Mouse (Mus musculus) brain, embryonic 18.5 days (tissue): Measurements from ENCODE around the gene Mgat4d.
"Not testable (repeated sequence)": the region's sequence is repeated elsewhere in the genome, so short reads cannot be mapped to it uniquely, and the experiment has no call there.

Experiments used
- DNase-seq: peaks from one replicate; pipeline ENCODE4 v3.0.0-alpha.2; 2012; ENCODE audit warnings: low read depth, low spot score

Gene Mgat4d

DNA sequence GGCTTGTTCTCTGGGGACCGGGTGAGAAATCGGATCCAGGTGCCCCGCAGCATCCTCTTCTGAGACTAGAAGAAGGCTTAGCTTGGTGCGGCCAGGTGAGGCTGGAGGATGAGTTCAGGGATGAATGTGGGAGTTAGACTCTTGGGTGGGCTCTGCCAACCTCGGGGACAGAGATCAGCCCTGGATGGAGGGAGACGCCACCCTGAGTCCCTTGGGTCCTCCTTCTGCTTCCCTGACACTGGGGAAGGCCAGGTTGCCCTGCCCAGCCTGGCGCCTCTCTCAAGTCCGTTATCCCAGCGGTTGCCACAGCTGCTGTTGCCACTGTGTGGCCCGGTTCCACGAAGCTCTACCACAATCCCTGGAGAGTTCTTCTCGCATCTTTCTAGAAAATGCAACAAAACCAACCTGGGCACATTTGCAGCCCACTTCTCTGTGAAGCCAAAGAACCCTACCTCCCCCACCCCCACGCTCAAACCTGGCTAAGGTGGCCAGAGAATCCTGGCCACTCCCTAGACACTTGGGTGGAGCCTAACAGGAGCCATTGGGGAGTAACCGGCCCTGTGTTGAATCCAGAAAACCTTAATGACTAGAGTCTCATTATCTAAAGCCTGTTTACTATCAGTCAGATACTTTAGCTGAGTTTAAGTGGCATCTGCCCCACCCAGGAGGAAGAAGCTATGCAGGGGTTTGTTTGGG is 41.9 kb downstream of the Mgat4d start:
- no peak for DNase-seq

DNA sequence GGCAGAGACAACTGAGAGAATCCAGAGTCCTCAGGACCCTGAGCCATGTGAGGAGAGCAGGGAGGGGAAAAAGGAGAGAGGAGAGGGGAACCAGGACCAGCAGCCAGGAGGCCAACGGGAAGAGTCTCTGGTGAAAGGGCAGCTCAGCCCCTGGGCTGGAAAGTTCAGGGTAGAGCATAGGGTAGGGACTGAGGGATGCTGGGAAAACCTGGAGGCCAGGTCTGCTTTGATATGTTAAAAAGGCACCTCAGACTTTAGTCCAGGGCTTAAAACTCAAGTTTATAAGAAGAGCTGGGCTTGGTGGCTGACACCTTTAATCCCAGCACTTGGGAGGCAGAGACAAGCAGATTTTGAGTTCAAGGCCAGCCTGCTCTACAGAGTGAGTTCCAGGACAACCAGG is 44.2 kb downstream of the Mgat4d start:
- no peak for DNase-seq

DNA sequence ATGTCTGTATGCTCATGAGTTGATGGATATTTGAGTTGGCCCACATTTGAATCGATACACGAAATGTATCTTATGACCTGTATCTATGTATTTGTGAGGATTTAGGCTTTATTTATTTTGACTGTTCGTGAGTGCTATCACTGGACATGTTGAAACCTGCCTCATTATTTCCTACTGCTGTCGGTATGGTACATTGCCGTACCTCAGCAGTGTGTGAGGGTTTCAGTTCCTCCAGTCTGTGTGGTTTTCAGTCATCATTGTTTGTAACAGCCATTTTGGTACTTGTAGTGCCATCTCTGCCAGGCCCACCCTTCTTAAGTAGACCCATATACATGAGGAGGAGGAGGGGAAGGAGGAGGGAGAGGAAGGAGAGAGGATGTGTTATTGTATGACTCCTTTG is 46.1 kb downstream of the Mgat4d start:
- DNase-seq: no peak

DNA sequence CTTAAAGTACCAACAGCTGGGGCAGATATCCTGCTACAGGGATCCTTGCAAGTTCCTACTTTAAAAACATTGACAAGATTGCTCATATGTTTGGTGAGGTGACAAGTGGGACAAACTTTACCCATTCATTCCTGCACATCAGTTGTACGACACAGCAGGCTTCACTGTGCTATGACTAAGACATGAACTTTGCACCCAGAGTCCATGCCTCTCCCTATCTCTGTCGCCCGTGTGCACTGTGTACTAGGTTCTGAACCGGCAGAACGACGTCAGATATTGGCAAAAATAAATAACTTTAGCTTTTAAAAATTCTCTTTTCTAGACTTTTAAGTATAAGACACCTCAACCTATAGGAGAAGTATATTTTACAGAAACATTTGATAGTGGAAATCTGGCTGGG is 48.4 kb downstream of the Mgat4d start:
- DNase-seq: no peak

- no peak for DNase-seq
Observed at GRCm38 (mm10) chr8:83397726-83398125, 49.5 kb downstream of the Mgat4d start.

GRCm38 (mm10) chr8:83405548-83405947 is 57.3 kb downstream of the Mgat4d start:
- DNase-seq: no peak

DNA sequence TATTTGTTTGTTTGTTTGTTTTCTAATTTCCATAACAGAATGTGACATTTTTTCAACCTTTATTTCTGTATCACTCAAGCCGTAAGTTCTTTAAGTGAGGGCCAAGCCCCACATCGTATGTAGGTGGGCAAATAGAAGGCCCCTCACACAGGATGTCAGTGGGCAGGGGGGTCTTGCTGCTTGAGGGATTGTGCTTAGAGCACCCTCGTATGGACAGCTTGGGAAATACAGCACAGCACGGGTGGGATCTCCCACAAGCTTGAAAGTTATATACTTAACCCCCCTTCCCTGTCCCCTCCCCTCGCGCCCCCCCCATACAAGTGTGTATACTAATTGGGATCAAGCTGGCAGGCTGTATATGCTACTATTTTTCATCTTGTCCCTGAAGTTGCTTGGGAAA is 58.6 kb downstream of the Mgat4d start:
- DNase-seq: no peak

DNA sequence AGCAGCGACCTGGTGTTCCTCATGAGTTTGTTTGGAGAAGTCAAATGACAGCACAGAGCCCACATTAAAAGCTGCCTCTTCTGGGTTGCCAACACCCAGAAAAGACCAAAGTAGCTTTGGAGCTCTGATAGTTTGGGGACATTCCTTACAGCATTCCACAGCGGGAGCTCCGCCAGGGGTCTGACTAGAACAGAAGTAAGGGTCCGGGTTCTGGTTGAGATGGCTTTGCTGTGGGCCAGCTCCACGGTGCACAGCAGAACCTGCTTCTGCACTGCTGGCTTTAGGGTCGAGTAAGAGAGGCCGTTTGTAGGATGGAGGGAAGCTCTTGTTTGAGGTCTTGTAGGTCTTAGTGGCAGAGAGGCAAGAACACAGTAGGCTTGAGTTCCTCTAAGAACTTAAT is 60.2 kb downstream of the Mgat4d start:
- no peak for DNase-seq

GRCm38 (mm10) chr8:83416878-83417277 is 68.6 kb downstream of the Mgat4d start:
- DNase-seq: no peak

GRCm38 (mm10) chr8:83417970-83418369 is 69.7 kb downstream of the Mgat4d start:
- DNase-seq: no peak

- DNase-seq: no peak
Observed at GRCm38 (mm10) chr8:83418805-83419516, 70.7 kb downstream of the Mgat4d start.

DNA sequence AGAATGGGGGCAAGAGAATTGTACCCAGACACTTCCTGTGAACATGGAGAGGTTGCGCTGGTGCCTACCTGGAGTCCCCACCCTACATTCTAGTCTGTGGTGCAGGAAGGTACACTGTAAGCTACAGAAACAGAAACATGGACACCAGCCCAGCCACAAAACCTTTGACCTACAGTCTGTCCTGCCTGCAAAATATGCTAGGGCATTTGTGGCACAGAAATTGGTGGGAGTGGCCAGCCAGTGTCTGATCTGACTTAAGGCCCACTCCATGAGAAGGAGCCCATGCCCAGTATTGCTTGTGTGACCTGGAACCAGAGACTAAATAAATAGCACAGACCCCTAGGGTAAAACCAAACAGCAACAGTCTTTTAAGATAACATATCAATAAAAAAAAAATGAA is 73.1 kb downstream of the Mgat4d start:
- no peak for DNase-seq

- DNase-seq: no peak
Observed at GRCm38 (mm10) chr8:83423032-83423825, 75.0 kb downstream of the Mgat4d start.

DNA sequence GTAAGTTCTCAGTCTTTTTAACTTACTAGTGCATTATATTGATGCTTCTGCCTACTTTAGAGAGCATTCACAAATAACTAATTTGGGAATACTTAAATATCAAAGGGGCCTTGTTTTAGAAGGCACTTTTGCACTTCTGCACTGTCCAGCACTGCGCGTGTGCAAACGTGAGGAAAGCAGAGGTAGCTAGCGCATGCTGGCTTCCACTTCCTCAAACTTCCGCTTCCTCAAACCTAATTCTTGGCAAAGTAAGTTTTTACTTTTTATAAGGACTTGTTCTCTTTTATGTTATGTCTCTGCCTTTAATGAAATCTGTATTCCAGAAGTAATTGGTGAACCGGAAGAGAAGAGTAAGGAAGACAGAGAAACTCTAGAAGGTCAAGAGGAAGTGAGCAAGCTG is 76.9 kb downstream of the Mgat4d start:
- DNase-seq: no peak

DNA sequence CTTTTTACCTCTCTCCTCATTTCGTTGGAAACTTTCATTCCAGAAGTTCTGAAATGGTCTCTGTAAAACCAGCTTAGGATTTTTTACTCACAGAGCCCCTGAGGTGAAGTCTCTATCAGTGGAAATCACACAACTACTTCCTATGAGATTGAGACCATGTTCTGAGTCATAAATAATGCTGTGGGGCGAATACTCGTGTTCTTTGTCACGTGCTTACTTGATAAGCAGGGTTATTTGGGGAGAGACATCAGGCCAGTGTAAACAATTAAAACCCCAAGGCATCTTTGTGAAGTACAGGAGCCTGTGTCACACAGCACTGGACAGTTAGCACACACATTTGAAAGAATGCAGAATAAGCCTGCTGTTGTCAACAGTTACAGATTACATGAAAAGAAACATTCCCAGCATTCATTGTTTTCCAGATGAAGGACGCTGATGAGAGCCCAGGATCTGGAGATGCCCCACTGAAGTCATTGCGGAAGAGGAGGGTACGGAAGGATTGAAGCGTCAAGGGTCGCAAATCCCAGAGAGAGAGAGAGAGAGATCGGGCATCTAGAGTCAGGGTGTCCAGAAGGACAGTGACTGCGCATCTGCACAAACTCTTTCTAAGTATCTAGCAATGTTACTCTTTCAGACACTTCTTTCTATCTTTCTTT is 78.0 kb downstream of the Mgat4d start:
- DNase-seq: no peak

DNA sequence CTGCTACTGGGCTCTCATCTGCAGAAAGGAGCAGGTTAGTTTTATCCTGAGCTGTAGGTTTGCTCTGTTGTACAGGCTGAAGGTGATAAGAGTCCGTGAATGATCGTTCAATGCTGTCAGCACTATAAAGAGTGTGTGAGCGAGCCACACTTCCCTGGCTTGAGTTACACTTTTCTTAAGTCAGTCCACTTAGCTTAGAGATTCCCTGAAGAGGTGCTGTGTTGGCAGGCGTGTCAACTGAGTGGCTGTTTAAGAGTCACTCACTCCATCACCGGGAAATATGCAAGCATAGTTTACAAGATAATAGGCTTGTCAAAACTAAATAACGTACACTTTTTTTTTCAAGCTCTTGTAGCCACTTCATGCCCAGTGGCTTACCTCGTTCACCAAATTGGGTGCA is 78.7 kb downstream of the Mgat4d start:
- DNase-seq: no peak

DNA sequence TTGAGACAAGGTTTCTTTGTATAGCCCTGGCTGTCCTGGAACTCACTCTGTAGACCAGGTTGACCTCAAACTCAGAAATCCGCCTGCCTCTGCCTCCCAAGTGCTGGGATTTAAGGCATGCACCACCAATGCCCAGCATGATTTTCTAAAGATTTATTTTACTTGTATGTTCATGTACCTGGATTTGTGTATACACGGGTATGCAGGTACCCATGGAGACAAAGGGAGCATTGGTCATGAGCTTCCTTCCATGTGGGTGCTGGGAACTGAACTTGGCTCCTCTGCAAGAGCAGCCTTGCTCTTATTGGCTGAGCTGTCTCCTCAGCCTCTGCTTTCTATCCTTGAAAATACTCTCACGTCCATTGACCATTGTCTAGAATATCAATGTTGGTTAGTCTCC is 80.3 kb downstream of the Mgat4d start:
- DNase-seq: not testable (repeated sequence)

GRCm38 (mm10) chr8:83429071-83429524 is 80.8 kb downstream of the Mgat4d start:
- no peak for DNase-seq
